Mouse (Mus musculus): ENCODE results near the gene Ran. TPM values are rescaled to one million over a fixed set of nuclear protein-coding genes. Genes with fewer than 3 reads are reported as not detected.
A peak's percentile ranks its signal among the peaks of the same experiment; 100 is the strongest.

Ran gene
- total RNA-seq, 2 experiments from 2014 or later, result 157 to 172 TPM

- no peak for DNase-seq (ENCODE audit: extremely low spot score in 1 of 2, low spot score in 2 of 2)
- intact Hi-C loops (cut with DNase I), result no loop called here
These were observed 32.9 kb downstream of the Ran start for GRCm38 (mm10) chr5:129052636-129053355.

GRCm38 (mm10) chr5:129054675-129055284 lies 34.9 kb downstream of the Ran start:
- no peak for DNase-seq (ENCODE audit: extremely low spot score in 1 of 2, low spot score in 2 of 2)
- intact Hi-C loops (cut with DNase I), result no loop called here

GRCm38 (mm10) chr5:129059116-129059515 lies 39.2 kb downstream of the Ran start:
- intact Hi-C loops (cut with DNase I), result no loop called here
- DNase-seq (ENCODE audit: extremely low spot score in 1 of 2, low spot score in 2 of 2), result no peak

GRCm38 (mm10) chr5:129061579-129061978 lies 41.7 kb downstream of the Ran start:
- peak; percentile 57 to 73 for DNase-seq (ENCODE audit: extremely low spot score in 1 of 2, low spot score in 2 of 2)
- intact Hi-C loops (cut with DNase I), result loop anchor here (5.0 to 10.0 kb wide), 5 partner anchors 116 to 663 kb away; partner anchors contain the start of genes Nipsnap2 and Sfswap

DNA sequence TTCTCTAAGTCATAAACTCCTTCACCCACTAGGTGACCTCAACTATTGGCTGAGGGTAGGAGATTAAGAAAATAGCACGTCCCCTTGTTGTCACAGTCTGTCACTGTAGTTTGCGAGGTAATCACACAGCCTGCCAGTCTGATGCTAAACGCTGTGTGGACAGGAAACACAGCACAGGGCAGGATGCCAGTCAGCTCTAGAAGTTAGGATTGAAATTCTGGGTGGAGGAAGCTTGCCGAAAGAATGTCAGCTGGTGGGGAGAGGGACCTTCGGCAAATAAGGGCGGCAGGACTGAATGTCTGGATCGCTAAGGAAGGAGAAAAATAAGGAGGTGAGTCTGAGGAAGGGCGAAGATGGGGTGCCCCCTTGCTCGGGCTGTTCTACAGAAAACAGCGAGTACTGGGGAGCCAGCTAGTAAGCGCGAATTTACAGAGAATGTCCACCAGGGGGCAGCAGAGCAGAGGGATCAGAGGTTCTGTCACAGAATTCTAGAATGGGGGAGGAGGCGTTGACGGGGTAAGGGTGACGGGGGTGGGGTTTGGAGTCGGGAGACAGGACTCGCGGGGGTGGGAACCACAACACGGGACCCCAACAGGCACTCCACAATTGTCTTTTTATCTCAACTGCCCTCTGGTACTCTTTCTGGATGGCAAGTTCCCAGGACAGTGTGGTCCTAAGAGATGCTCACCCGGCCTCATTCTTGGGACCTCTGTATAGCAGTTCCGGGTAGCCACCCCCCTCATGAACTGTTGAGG lies 43.3 kb downstream of the Ran start:
- intact Hi-C loops (cut with DNase I), result loop anchor here (5.0 to 10.0 kb wide), 5 partner anchors 114 to 662 kb away; partner anchors contain the start of genes Nipsnap2 and Sfswap
- DNase-seq (ENCODE audit: extremely low spot score in 1 of 2, low spot score in 2 of 2), result peak; percentile 82 to 86

- no peak for DNase-seq (ENCODE audit: extremely low spot score in 1 of 2, low spot score in 2 of 2)
- intact Hi-C loops (cut with DNase I), result loop anchor here (5.0 to 10.0 kb wide), 5 partner anchors 114 to 661 kb away; partner anchors contain the start of genes Nipsnap2 and Sfswap
These were observed 43.9 kb downstream of the Ran start for GRCm38 (mm10) chr5:129063792-129064087.

- intact Hi-C loops (cut with DNase I), result loop anchor here (5.0 to 10.0 kb wide), 5 partner anchors 113 to 661 kb away; partner anchors contain the start of genes Nipsnap2 and Sfswap
- no peak for DNase-seq (ENCODE audit: extremely low spot score in 1 of 2, low spot score in 2 of 2)
These were observed 44.3 kb downstream of the Ran start for GRCm38 (mm10) chr5:129064186-129064585.

- intact Hi-C loops (cut with DNase I), result loop anchor here (5.0 to 10.0 kb wide), 4 partner anchors 52 to 660 kb away; partner anchors contain the start of genes Nipsnap2 and Sfswap
- DNase-seq (ENCODE audit: extremely low spot score in 1 of 2, low spot score in 2 of 2), result no peak
These were observed 45.4 kb downstream of the Ran start for GRCm38 (mm10) chr5:129065301-129065700.

DNA sequence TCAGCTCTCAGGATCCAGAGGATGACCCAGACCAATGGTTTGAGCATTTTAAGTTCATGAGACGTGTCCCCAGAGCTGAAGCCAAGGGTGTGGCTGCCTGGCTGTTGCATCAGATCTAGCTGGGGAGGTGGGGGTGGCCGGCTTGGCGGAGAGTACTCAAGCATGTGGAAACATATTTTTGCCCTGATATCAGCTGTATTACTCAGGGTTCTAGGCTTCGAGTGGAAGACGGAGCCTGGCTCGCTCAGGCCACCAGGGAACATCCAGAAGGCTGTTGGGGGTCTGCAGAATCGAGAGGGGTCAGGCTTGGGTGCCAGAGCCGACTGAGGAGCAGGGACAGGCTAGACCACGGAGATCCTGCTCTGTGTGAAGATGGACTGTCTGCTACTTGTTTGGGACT lies 46.1 kb downstream of the Ran start:
- no peak for DNase-seq (ENCODE audit: extremely low spot score in 1 of 2, low spot score in 2 of 2)
- intact Hi-C loops (cut with DNase I), result loop anchor here (5.0 to 10.0 kb wide), 4 partner anchors 51 to 659 kb away; partner anchors contain the start of genes Nipsnap2 and Sfswap

GRCm38 (mm10) chr5:129066541-129067230 lies 46.8 kb downstream of the Ran start:
- no peak for DNase-seq (ENCODE audit: extremely low spot score in 1 of 2, low spot score in 2 of 2)
- intact Hi-C loops (cut with DNase I), result loop anchor here (5.0 to 10.0 kb wide), 4 partner anchors 51 to 658 kb away; partner anchors contain the start of genes Nipsnap2 and Sfswap

GRCm38 (mm10) chr5:129067231-129067834 lies 47.5 kb downstream of the Ran start:
- intact Hi-C loops (cut with DNase I), result loop anchor here (5.0 to 10.0 kb wide), 4 partner anchors 50 to 657 kb away; partner anchors contain the start of genes Nipsnap2 and Sfswap
- no peak for DNase-seq (ENCODE audit: extremely low spot score in 1 of 2, low spot score in 2 of 2)

GRCm38 (mm10) chr5:129071761-129072280 lies 52.0 kb downstream of the Ran start:
- DNase-seq (ENCODE audit: extremely low spot score in 1 of 2, low spot score in 2 of 2), result no peak
- intact Hi-C loops (cut with DNase I), result loop anchor here (5.0 kb wide), 1 partner anchor 65 kb away; no protein-coding TSS in a partner anchor

DNA sequence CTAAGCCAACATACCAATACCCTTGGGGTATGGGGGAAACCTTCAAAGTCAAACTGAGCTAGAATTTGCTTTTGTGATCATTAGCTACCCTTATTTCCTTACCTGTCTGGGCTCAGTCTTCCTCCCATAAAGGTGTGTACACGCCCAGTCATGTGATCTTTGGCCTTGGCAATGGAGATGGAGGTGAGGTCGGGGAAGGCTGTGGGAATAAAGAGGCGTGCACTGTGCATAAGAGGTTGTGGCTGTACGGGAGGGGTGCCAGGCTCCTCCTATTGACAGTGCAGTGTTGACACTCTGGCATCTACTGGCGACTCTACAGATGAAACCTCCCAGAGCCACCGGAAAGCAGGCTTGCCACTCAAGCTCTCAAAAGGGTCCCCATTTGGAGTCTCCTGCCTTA lies 53.5 kb downstream of the Ran start:
- intact Hi-C loops (cut with DNase I), result loop anchor here (5.0 kb wide), 1 partner anchor 64 kb away; no protein-coding TSS in a partner anchor
- DNase-seq (ENCODE audit: extremely low spot score in 1 of 2, low spot score in 2 of 2), result no peak

Other genes starting within 250 kb of the Ran start
- 100 to 1,000 TPM; 111 to 114 TPM for gene Rimbp2, start 66.6 kb upstream of the Ran start, total RNA-seq (2021)
- 10 to 100 TPM; 26.5 to 31.0 TPM for gene Stx2, start 11.5 kb upstream of the Ran start, total RNA-seq (2021)
- 1 to 10 TPM; 1.1 to 1.2 TPM for gene Adgrd1, start 76.7 kb downstream of the Ran start, total RNA-seq (2021)

All from left cerebral cortex, postnatal 10 days (tissue).